Mouse (Mus musculus): ENCODE data around the gene Sh2b3.

- TF ChIP-seq CTCF (IDR thresholded peaks at IDR 0.05) (no peak), EP300 (IDR thresholded peaks at IDR 0.05) (no peak)
Measured at GRCm38 (mm10) chr5:121846322-121846721, 8.9 kb upstream of the Sh2b3 start.
